Mouse (Mus musculus): ENCODE results near the gene Ethe1. TPM values are rescaled to one million over a fixed set of nuclear protein-coding genes. Genes with fewer than 3 reads are reported as not detected.
A peak's percentile ranks its signal among the peaks of the same experiment; 100 is the strongest.

Ethe1 gene
- polyA plus RNA-seq, 1 experiment from 2014 or later, result 27.3 TPM

- DNase-seq (ENCODE audit: low spot score), result peak; percentile 70
- no peaks in the 10 kb centered on the region for H3K36me3 ChIP-seq (replicated peaks)
- no peaks in the 10 kb centered on the region for H3K27me3 ChIP-seq (replicated peaks; ENCODE audit: low read depth, poor library complexity, severe bottlenecking)
- H3K4me1 ChIP-seq, result no peaks in the 10 kb centered on the region
- WGBS, result 28% methylated on average over 7 of the region's 7 CpGs
- no peaks in the 10 kb centered on the region for H3K9me3 ChIP-seq
- no peak overlapping the region for H3K4me3 ChIP-seq
- no peak overlapping the region for H3K27ac ChIP-seq (replicated peaks)
These were observed 66.3 kb downstream of the Ethe1 start for GRCm38 (mm10) chr7:24653681-24654080.

Other genes starting within 250 kb of the Ethe1 start
- not detected in 2 replicates for gene Lypd5, start 238.3 kb upstream of the Ethe1 start, polyA plus RNA-seq (2016; fragmentation: Nextera tagmentation; extraction: Ambion mirVana)
- 3.0 and 3.5 TPM in 2 replicates for gene Kcnn4, start 217.3 kb upstream of the Ethe1 start, polyA plus RNA-seq (2016; fragmentation: Nextera tagmentation; extraction: Ambion mirVana)
- 25.8 and 26.3 TPM in 2 replicates for gene Smg9, start 187.9 kb upstream of the Ethe1 start, polyA plus RNA-seq (2016; fragmentation: Nextera tagmentation; extraction: Ambion mirVana)
- not detected in 2 replicates for gene Irgc1, start 135.2 kb upstream of the Ethe1 start, polyA plus RNA-seq (2016; fragmentation: Nextera tagmentation; extraction: Ambion mirVana)
- gene Plaur, start 125.1 kb upstream of the Ethe1 start, polyA plus RNA-seq (2016; fragmentation: Nextera tagmentation; extraction: Ambion mirVana), result 1.7 TPM in 2 replicates
- gene Cadm4, start 105.5 kb upstream of the Ethe1 start, polyA plus RNA-seq (2016; fragmentation: Nextera tagmentation; extraction: Ambion mirVana), result 5.0 and 5.7 TPM in 2 replicates
- gene Zfp428, start 80.5 kb upstream of the Ethe1 start, polyA plus RNA-seq (2016; fragmentation: Nextera tagmentation; extraction: Ambion mirVana), result 100.0 and 110 TPM in 2 replicates
- 1.2 TPM in 2 replicates for gene AC161166.1, start 75.1 kb upstream of the Ethe1 start, polyA plus RNA-seq (2016; fragmentation: Nextera tagmentation; extraction: Ambion mirVana)
- gene Irgq, start 56.9 kb upstream of the Ethe1 start, polyA plus RNA-seq (2016; fragmentation: Nextera tagmentation; extraction: Ambion mirVana), result 8.2 and 8.9 TPM in 2 replicates
- gene Pinlyp, start 41.4 kb upstream of the Ethe1 start, polyA plus RNA-seq (2016; fragmentation: Nextera tagmentation; extraction: Ambion mirVana), result not detected in 2 replicates
- gene Xrcc1, start 41.3 kb upstream of the Ethe1 start, polyA plus RNA-seq (2016; fragmentation: Nextera tagmentation; extraction: Ambion mirVana), result 169 TPM in 2 replicates
- gene Zfp575, start 98 bp downstream of the Ethe1 start, polyA plus RNA-seq (2016; fragmentation: Nextera tagmentation; extraction: Ambion mirVana), result 2.0 and 2.1 TPM in 2 replicates
- 0.10 TPM in 1 of 2 replicates, not detected in the other for gene Phldb3, start 23.2 kb downstream of the Ethe1 start, polyA plus RNA-seq (2016; fragmentation: Nextera tagmentation; extraction: Ambion mirVana)
- 1.1 and 1.5 TPM in 2 replicates for gene Lypd3, start 49.0 kb downstream of the Ethe1 start, polyA plus RNA-seq (2016; fragmentation: Nextera tagmentation; extraction: Ambion mirVana)
- not detected in 2 replicates for gene Tex101, start 89.1 kb downstream of the Ethe1 start, polyA plus RNA-seq (2016; fragmentation: Nextera tagmentation; extraction: Ambion mirVana)
- not detected in 2 replicates for gene BC049730, start 121.7 kb downstream of the Ethe1 start, polyA plus RNA-seq (2016; fragmentation: Nextera tagmentation; extraction: Ambion mirVana)
- not detected in 2 replicates for gene Gm4763, start 139.4 kb downstream of the Ethe1 start, polyA plus RNA-seq (2016; fragmentation: Nextera tagmentation; extraction: Ambion mirVana)
- gene Cd177, start 172.8 kb downstream of the Ethe1 start, polyA plus RNA-seq (2016; fragmentation: Nextera tagmentation; extraction: Ambion mirVana), result 0.06 TPM in 1 of 2 replicates, not detected in the other
- gene Ceacam10, start 189.7 kb downstream of the Ethe1 start, polyA plus RNA-seq (2016; fragmentation: Nextera tagmentation; extraction: Ambion mirVana), result 0.14 TPM in 1 of 2 replicates, not detected in the other

All from embryonic facial prominence, embryonic 10.5 days (tissue).